Mouse (Mus musculus) adrenal gland (tissue): ENCODE results near the gene Vmn2r14.
"Not testable (repeated sequence)": the region's sequence is repeated elsewhere in the genome, so short reads cannot be mapped to it uniquely, and the experiment has no call there.

Experiments
- intact Hi-C: fragments of 180-260 bp; cut with DNase I; formaldehyde crosslinking; loops from one replicate; pipeline ENCODE4 v1.15.1; 2025
- long read RNA-seq, 2 experiments: library from polyadenylated mRNA; unstranded; transcript quantifications; one replicate each; pipeline ENCODE4 v2.0.0; 2020; ENCODE audit warnings: borderline replicate concordance in 1 of 2; ENCODE audit not compliant: insufficient replicate concordance in 1 of 2

Gene Vmn2r14
- long read RNA-seq, experiment 1: 0 reads
- long read RNA-seq, experiment 2: 0 reads

DNA sequence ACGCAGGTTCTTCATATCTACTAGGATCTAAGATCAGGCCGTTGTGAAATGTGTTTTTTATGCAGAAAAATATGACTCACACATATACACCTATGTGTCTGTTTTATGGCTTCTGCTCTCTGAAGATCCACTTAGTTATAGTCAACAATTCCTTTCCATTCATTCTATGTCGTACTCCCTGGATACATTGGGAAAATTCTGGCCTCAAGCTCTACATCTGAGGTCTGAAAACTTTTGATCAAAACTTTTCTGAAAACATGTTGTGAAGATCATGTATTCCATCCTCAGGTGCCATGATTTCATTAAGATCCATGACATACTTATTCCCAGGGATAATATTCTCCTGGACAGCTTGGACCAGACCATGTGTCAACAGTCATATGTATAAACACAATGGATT, at the start of gene Vmn2r14:
TSS of gene Vmn2r14 (minus strand) at position 101 of the 400 bp plus-strand sequence.
- intact Hi-C loops: no loop called here

DNA sequence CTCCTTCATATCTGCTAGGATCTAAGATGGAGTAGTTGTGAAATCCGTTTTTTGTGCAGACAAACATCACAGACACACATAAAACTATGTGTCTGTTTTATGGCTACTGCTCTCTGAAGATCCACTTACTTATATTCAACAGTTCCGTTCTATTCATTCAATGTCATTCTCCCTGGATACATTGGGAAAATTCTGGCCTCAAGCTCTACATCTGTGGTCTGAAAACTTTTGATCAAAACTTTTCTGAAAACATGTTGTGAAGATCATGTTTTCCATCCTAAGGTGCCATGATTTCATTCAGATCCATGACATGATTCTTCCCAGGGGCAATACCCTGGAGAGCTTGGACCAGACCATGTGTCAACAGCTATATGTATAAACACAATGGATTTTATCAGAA, 32.4 kb downstream of the Vmn2r14 start, which contains the start of gene Vmn2r13:
TSS of gene Vmn2r13 (minus strand) at position 101 of the 400 bp plus-strand sequence.
- intact Hi-C loops: not testable (repeated sequence)

GRCm38 (mm10) chr5:109166851-109167250, 57.7 kb downstream of the Vmn2r14 start:
- intact Hi-C loops: not testable (repeated sequence)
